Mouse (Mus musculus): ENCODE data around the gene Ankrd54.

Ankrd54 gene

GRCm38 (mm10) chr15:79075658-79076365 lies 13.1 kb upstream of the Ankrd54 start:
- DNase-seq (ENCODE audit: low spot score in 2 of 2), result no peak

GRCm38 (mm10) chr15:79074913-79075532 lies 12.3 kb upstream of the Ankrd54 start, which contains the start of gene Eif3l:
Gene Eif3l, plus strand, starts transcription at chr15:79075179.
- DNase-seq (ENCODE audit: low spot score in 2 of 2), result peak; percentile 88

- DNase-seq (ENCODE audit: low spot score in 2 of 2), result no peak
Measured at GRCm38 (mm10) chr15:79074446-79074845, 11.8 kb upstream of the Ankrd54 start.

- DNase-seq (ENCODE audit: low spot score in 2 of 2), result no peak
Measured at GRCm38 (mm10) chr15:79073752-79074151, 11.1 kb upstream of the Ankrd54 start.

- DNase-seq (ENCODE audit: low spot score in 2 of 2), result peak; percentile 41 to 43
Measured at GRCm38 (mm10) chr15:79071117-79072039, 8.7 kb upstream of the Ankrd54 start.

- no peak for DNase-seq (ENCODE audit: low spot score in 2 of 2)
Measured at GRCm38 (mm10) chr15:79068416-79068815, 5.7 kb upstream of the Ankrd54 start.

GRCm38 (mm10) chr15:79067631-79068030 lies 4.9 kb upstream of the Ankrd54 start:
- DNase-seq (ENCODE audit: low spot score in 2 of 2), result no peak

GRCm38 (mm10) chr15:79066276-79066675 lies 3.6 kb upstream of the Ankrd54 start:
- no peak for DNase-seq (ENCODE audit: low spot score in 2 of 2)

- DNase-seq (ENCODE audit: low spot score in 2 of 2), result no peak
Measured at GRCm38 (mm10) chr15:79065086-79065770, 2.5 kb upstream of the Ankrd54 start.

GRCm38 (mm10) chr15:79063160-79063740 lies 557 bp upstream of the Ankrd54 start:
- no peak for DNase-seq (ENCODE audit: low spot score in 2 of 2)

GRCm38 (mm10) chr15:79060887-79061565 lies 1.7 kb downstream of the Ankrd54 start:
- DNase-seq (ENCODE audit: low spot score in 2 of 2), result no peak

GRCm38 (mm10) chr15:79057850-79058249 lies 4.8 kb downstream of the Ankrd54 start:
- DNase-seq (ENCODE audit: low spot score in 2 of 2), result peak; percentile 17 to 33

GRCm38 (mm10) chr15:79056601-79057000 lies 6.1 kb downstream of the Ankrd54 start:
- DNase-seq (ENCODE audit: low spot score in 2 of 2), result no peak

- DNase-seq (ENCODE audit: low spot score in 2 of 2), result no peak
Measured at GRCm38 (mm10) chr15:79052366-79052765, 10.3 kb downstream of the Ankrd54 start.

GRCm38 (mm10) chr15:79051461-79052360 lies 11.0 kb downstream of the Ankrd54 start:
- no peak for DNase-seq (ENCODE audit: low spot score in 2 of 2)

- DNase-seq (ENCODE audit: low spot score in 2 of 2), result no peak
Measured at GRCm38 (mm10) chr15:79050964-79051363, 11.7 kb downstream of the Ankrd54 start.

- no peak for DNase-seq (ENCODE audit: low spot score in 2 of 2)
Measured at GRCm38 (mm10) chr15:79050160-79050845, 12.4 kb downstream of the Ankrd54 start.

- no peak for DNase-seq (ENCODE audit: low spot score in 2 of 2)
Measured at GRCm38 (mm10) chr15:79048186-79048585, 14.5 kb downstream of the Ankrd54 start.

- DNase-seq (ENCODE audit: low spot score in 2 of 2), result no peak
Measured at GRCm38 (mm10) chr15:79044837-79045236, 17.9 kb downstream of the Ankrd54 start.

All from spleen, postnatal 36 days (tissue).